Mouse (Mus musculus): ENCODE measurements around the gene 4933402J07Rik.

The 4933402J07Rik gene

DNA sequence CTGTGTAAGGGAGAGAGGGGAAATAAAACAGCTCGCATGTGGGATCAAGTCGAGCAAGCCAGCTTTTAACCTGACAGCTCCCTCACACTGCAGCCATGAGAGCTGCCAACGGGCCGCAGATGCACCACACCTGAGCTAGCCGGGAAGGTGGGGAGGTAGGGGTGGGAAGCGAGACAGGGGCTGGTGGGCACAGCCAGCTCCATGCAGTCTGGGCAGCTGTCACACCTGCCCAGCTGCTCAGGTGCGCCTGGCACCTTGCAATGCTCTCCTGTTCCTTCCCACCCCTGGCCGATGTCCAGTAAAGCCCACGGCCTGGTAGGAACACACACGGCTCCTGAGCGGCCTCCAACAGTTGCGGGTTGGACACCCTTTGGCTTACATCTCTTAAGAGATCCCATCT, 57.5 kb downstream of the 4933402J07Rik start:
- no peak for DNase-seq (ENCODE audit: low spot score in 2 of 2)

DNA sequence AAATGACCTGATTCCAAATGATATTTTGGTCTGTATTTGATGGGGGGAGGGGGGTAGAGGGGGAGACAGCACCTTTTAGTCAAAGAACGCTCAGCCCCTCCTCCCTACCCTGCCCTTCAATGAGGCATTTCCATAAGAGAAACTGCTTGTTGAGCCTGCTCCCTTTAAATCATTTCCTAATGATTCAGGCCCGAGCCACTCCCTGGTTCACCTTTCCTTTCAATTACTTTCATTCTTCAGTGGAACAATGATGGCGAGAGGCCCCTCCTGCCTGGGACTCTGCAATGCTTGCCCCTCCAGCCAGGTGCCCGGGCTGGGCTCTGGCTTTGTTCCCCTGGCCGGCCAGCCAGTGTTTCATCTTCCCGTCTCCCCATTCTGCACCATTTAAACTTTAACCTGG, 66.0 kb downstream of the 4933402J07Rik start:
- DNase-seq (ENCODE audit: low spot score in 2 of 2): no peak

DNA sequence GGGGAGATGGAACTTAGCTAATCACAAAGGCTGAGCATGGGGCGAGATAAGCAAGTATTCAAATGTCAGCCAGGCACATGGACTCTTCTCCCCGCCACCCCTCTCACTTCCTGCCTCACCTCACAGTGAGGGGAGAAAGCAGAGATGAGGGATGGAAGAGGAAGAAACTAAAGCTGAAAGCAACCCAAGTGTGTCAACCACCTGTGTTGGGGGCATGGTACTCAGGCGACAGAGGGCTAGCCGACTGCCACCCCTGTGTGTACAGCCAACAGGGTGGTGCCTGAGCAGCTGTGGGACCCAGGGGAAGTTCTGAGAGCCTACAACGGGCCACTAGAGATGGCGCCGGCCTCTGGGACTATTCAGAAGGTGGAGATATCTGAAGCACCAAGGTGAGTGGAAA, 68.1 kb downstream of the 4933402J07Rik start:
- peak in 1 of 2 experiments; percentile 20 for DNase-seq (ENCODE audit: low spot score in 2 of 2)

DNA sequence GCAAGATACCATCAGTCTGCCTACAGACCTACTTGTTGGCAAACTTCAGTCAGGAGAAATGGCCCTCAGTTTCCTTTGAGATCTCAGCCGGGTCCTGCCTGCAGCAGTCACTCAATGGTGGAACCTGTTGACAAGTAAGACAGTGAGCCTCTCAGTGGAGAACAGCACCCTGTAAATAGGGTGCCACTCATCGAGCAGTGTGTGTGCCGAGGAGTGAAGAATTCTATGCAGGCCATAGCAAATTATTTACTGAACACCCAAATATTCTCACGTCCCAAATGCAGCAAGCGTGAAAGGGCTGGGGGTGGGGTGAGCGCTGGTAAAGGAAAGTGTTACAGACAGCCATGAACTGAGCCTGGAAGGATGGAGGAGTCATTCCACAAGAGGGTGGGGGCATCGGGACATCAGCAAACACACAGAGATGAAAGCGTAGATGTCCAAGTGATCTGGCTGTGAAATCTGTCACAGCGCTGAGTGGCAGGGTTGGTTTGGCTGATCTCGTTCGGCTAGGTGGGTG, 72.6 kb downstream of the 4933402J07Rik start:
- DNase-seq (ENCODE audit: low spot score in 2 of 2): no peak

Data from spleen, postnatal 10 days (tissue).